Mouse (Mus musculus): ENCODE measurements around the gene Slc4a5.

The Slc4a5 gene

GRCm38 (mm10) chr6:83219814-83220213 lies at the start of gene Slc4a5:
Gene Slc4a5 (plus strand): TSS chr6:83219828.
- in situ Hi-C loops (cut with MboI, MseI), result no loop called here

- in situ Hi-C loops (cut with MboI, MseI), result no loop called here
These were observed 49.8 kb upstream of the Slc4a5 start for GRCm38 (mm10) chr6:83169872-83170271.

GRCm38 (mm10) chr6:83171063-83171462 lies 48.6 kb upstream of the Slc4a5 start:
- in situ Hi-C loops (cut with MboI, MseI), result no loop called here

GRCm38 (mm10) chr6:83172240-83172920 lies 47.2 kb upstream of the Slc4a5 start:
- in situ Hi-C loops (cut with MboI, MseI), result no loop called here

- in situ Hi-C loops (cut with MboI, MseI), result no loop called here
These were observed 43.6 kb upstream of the Slc4a5 start for GRCm38 (mm10) chr6:83175996-83176395.

GRCm38 (mm10) chr6:83179390-83180117 lies 40.1 kb upstream of the Slc4a5 start:
- in situ Hi-C loops (cut with MboI, MseI), result no loop called here

GRCm38 (mm10) chr6:83180605-83181004 lies 39.0 kb upstream of the Slc4a5 start:
- in situ Hi-C loops (cut with MboI, MseI), result no loop called here

- in situ Hi-C loops (cut with MboI, MseI), result no loop called here
These were observed 34.7 kb upstream of the Slc4a5 start for GRCm38 (mm10) chr6:83184858-83185435.

GRCm38 (mm10) chr6:83185895-83186861 lies 33.5 kb upstream of the Slc4a5 start:
- in situ Hi-C loops (cut with MboI, MseI), result no loop called here

- in situ Hi-C loops (cut with MboI, MseI), result no loop called here
These were observed 32.7 kb upstream of the Slc4a5 start for GRCm38 (mm10) chr6:83186946-83187345.

- in situ Hi-C loops (cut with MboI, MseI), result loop anchor here in 1 of 2 experiments (10.0 kb wide), 1 partner anchor 191 kb away; no protein-coding TSS in a partner anchor
These were observed 26.1 kb upstream of the Slc4a5 start for GRCm38 (mm10) chr6:83193571-83193970.

GRCm38 (mm10) chr6:83197345-83198004 lies 22.2 kb upstream of the Slc4a5 start:
- in situ Hi-C loops (cut with MboI, MseI), result loop anchor here in 1 of 2 experiments (10.0 kb wide), 1 partner anchor 187 kb away; no protein-coding TSS in a partner anchor

GRCm38 (mm10) chr6:83203320-83203719 lies 16.3 kb upstream of the Slc4a5 start:
- in situ Hi-C loops (cut with MboI, MseI), result no loop called here

- in situ Hi-C loops (cut with MboI, MseI), result no loop called here
These were observed 13.8 kb upstream of the Slc4a5 start for GRCm38 (mm10) chr6:83205851-83206250.

- in situ Hi-C loops (cut with MboI, MseI), result no loop called here
These were observed 13.3 kb upstream of the Slc4a5 start for GRCm38 (mm10) chr6:83206321-83206720.

- in situ Hi-C loops (cut with MboI, MseI), result no loop called here
These were observed 12.1 kb upstream of the Slc4a5 start for GRCm38 (mm10) chr6:83207361-83208049.

GRCm38 (mm10) chr6:83208050-83208400 lies 11.6 kb upstream of the Slc4a5 start:
- in situ Hi-C loops (cut with MboI, MseI), result no loop called here

- in situ Hi-C loops (cut with MboI, MseI), result loop anchor here (5.0 kb wide), 1 partner anchor 67 kb away; no protein-coding TSS in a partner anchor
These were observed 9.1 kb upstream of the Slc4a5 start for GRCm38 (mm10) chr6:83210495-83210894.

GRCm38 (mm10) chr6:83211526-83211925 lies 8.1 kb upstream of the Slc4a5 start:
- in situ Hi-C loops (cut with MboI, MseI), result loop anchor here (5.0 kb wide), 1 partner anchor 66 kb away; no protein-coding TSS in a partner anchor

- in situ Hi-C loops (cut with MboI, MseI), result no loop called here
These were observed 4.5 kb upstream of the Slc4a5 start for GRCm38 (mm10) chr6:83215002-83215666.

Data from T-helper 17 cell (primary cell).